Mouse (Mus musculus): ENCODE results near the gene Paics. TPM values are rescaled to one million over a fixed set of nuclear protein-coding genes. Genes with fewer than 3 reads are reported as not detected.

Gene Paics
- polyA plus RNA-seq, 1 experiment from 2014 or later, result 213 TPM

Other genes with a start within 250 kb of the Paics start
- 25.7 and 28.1 TPM in 2 replicates for gene Aasdh, start 45.8 kb upstream of the Paics start, polyA plus RNA-seq (2015; fragmentation: Nextera tagmentation; extraction: Ambion mirVana)
- 15.5 and 17.1 TPM in 2 replicates for gene Ppat, start 271 bp downstream of the Paics start, polyA plus RNA-seq (2015; fragmentation: Nextera tagmentation; extraction: Ambion mirVana)
- gene Srp72, start 23.4 kb downstream of the Paics start, polyA plus RNA-seq (2015; fragmentation: Nextera tagmentation; extraction: Ambion mirVana), result 87.7 and 90.1 TPM in 2 replicates
- gene Arl9, start 52.7 kb downstream of the Paics start, polyA plus RNA-seq (2015; fragmentation: Nextera tagmentation; extraction: Ambion mirVana), result not detected in 2 replicates
- gene Thegl, start 64.7 kb downstream of the Paics start, polyA plus RNA-seq (2015; fragmentation: Nextera tagmentation; extraction: Ambion mirVana), result 0.25 and 0.80 TPM in 2 replicates
- gene Hopx, start 163.8 kb downstream of the Paics start, polyA plus RNA-seq (2015; fragmentation: Nextera tagmentation; extraction: Ambion mirVana), result 1.2 and 1.6 TPM in 2 replicates

Measured in forebrain, embryonic 16.5 days (tissue).